Mouse (Mus musculus): ENCODE data around the gene Shprh.
"Not testable (repeated sequence)": the region's sequence is repeated elsewhere in the genome, so short reads cannot be mapped to it uniquely, and the experiment has no call there.

Gene Shprh

DNA sequence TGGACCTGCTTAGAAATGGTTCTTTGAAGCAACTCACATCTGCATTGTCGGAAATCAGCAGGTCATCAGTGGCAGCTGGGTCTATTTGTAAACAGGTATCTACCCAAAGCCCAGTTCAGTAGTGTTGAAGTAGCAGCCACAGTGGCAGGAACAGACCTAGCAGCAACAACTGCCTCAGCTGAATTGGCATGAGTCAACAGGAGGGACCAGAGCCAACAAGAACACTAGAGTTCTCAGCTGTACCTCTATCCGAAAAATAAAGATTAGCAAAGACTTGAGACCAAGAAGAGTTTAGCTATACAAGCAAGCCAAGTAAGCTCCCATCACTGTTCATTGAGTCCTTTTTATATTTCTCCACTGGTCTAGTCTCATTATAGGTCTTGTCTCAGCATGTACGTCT, 99.0 kb downstream of the Shprh start:
- DNase-seq (ENCODE audit: low spot score in 2 of 2): no peak

DNA sequence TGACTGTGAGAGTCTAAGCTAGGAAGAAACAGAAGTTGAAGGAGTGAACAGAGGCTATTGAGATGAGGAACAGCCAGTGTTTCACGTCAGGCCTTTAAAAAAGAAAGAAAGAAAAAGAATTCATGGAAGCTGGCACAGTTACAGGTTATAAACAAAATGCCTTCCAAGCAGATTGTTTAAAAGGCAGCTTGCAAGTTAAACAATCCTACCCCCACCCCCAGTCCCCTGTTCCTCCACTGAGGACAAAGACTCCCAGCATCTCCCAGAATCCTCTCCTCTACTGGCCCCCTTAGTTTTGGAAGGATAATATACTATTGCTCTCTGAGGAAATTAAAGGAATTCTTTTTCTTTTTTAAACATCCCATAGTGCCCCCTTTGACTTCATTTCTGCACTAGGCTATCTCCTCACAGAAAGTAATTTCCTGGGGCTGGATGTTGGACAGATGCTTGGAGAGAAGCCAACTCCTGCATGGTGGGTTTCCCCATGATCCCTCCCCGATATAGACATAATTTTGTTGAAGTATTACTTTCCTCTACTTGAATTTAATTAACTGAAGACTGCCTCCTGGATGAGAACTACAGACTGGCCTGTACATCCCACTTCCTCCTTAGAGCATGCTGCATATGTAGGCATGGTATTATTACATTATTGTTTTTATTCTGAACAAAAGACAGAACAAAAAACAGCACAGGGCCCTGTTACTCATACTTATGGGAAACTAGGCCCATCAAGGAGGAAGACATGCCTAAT, 101.2 kb downstream of the Shprh start:
- DNase-seq (ENCODE audit: low spot score in 2 of 2): no peak

DNA sequence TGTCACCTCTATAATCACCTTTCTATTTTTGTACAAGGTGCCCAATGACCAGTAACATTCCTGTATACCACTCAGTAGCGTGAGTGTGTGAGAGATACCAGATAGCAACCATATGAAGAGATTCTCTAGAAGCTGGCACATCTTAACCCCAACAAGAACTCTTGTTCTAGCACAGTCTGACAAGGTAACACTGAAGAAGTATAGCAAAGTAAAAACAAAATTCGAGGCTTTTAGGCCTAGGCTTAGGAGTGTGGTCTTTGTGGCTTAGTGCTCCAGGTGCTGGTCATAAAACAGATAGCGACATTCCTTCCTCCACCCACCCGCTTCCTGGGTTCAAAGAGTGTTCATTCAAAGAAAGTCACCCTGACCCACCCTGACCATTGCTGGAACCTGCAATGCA, 104.4 kb downstream of the Shprh start:
- not testable (repeated sequence) for DNase-seq (ENCODE audit: low spot score in 2 of 2)

DNA sequence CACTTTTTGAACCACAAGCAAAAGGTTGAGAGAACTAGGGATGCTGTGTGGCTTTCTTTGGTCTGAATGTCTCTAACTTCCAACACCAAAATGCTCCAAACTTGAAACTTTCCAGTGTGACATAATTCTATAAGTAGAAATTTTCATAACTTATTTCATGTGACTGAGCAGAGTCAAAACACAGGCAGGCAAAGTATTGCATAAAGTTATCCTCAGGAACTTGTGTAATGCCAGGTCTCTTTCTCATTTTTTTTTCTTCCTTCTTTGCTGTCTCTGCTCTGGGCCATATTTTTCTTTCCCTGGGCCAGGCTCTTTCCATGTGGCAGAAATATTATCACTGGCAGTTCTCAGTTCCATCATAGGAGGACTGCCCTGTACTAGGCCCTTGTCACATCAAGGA, 110.9 kb downstream of the Shprh start:
- DNase-seq (ENCODE audit: low spot score in 2 of 2): no peak

DNA sequence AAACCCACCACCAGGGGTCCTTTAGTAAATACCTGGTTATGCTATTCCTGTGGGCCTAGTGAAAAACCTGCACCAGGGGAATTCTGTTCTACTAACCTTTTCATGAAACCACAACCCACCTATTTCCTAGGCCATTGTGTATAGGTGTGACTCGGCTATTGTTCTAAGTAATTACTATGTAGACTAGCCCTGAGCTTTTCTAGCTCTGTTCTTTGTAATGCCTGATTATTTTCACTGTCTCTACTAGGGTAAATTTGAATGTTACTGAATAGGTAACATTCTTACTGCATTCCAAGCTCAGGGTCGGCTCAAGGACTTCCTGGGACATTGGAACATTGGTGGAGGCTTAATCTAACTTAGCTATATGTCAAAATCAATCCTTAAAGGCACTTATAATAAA, 113.1 kb downstream of the Shprh start:
- not testable (repeated sequence) for DNase-seq (ENCODE audit: low spot score in 2 of 2)

DNA sequence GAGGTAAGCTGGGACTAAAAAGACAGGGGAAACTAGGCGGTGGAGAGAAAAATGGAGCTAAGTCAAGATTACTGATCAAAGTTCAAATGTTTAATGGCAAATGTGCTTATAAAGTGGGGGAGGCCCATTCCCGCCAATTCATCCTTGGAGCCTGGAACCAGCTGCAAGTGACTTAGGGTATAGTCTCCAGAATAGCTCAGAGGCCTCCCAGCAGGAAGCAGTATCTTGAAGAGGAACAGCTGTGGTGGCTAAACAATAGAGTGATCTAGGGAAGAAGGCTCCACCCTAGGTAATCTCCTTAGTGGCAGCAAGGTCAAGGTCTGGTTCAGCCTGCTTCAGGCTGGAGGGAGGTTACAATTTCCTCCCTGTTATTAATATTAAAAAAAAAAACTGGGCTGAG, 114.6 kb downstream of the Shprh start:
- not testable (repeated sequence) for DNase-seq (ENCODE audit: low spot score in 2 of 2)
